Mouse (Mus musculus) small intestine, adult 2 months (tissue): ENCODE measurements around the gene Nav2.

ENCODE experiments used
- CTCF ChIP-seq: fragments of 200-500 bp; IDR thresholded peaks from 2 replicates; pipeline ENCODE4 v1.5.1; 2012; ENCODE audit warnings: low read depth, mild to moderate bottlenecking, control low read depth, inconsistent platforms, low read length, moderate library complexity, mixed read lengths; ENCODE audit not compliant: insufficient replicate concordance, insufficient read length; ENCODE audit errors: extremely low read depth
- POLR2A ChIP-seq: fragments of 200-500 bp; IDR thresholded peaks from 2 replicates; pipeline ENCODE4 v1.6.1; 2012; ENCODE audit warnings: low read depth, mild to moderate bottlenecking, control low read depth, inconsistent platforms, low read length, moderate library complexity

- no peak for TF ChIP-seq CTCF
- no peak for TF ChIP-seq POLR2A
Measured at GRCm38 (mm10) chr7:49235271-49235681, 326.8 kb downstream of the Nav2 start.
